Mouse (Mus musculus) kidney, postnatal 10 days (tissue): ENCODE measurements around the gene Bdh2.

Source experiments
- DNase-seq: peaks from one replicate; pipeline ENCODE4 v3.0.0; 2021; ENCODE audit warnings: mixed read lengths

Bdh2 gene

GRCm38 (mm10) chr3:135300081-135300480 lies 19.1 kb downstream of the Bdh2 start:
- no peak for DNase-seq

DNA sequence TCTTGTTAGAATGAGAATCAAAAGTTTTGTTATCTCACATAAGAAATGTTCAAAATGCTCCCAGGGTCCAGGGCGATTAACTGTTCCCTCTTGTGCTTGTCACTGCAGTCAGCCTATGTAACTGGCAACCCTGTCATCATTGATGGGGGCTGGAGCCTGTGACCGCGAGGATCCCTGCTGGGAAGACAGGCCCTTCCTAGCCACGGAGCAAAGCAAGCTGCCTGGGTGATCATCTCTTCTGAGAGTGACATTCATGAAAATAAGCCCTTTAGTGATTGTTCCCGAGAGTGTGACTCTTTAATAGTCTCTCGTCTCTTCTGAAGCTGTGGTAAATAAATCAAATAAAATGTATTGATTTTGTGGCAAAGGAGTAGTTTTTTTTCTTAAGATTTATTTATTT lies 23.0 kb downstream of the Bdh2 start:
- DNase-seq = no peak

DNA sequence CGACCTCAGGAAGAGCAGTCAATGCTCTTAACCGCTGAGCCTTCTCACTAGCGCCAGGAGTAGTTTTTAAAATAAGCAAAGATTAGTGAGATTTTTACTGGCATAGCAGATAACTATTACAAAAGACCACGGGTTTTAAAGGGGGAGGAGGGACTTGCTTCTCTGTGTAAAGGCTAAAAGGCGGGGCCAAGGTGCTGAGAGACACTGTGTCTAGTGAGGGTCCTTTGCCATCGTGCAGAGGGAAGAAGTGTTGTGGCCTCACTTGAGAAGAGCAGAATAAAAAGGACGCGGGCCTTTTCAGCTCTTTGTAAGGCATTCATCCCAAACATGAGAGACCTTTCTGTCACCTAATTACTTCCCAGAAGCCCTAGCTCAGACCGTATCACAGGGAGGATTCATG lies 23.5 kb downstream of the Bdh2 start:
- DNase-seq = no peak

- DNase-seq = peak; percentile 59
Measured at GRCm38 (mm10) chr3:135307411-135308259, 26.6 kb downstream of the Bdh2 start, which contains the start of gene Slc9b2. Gene Slc9b2 (plus strand): TSS chr3:135307700.

DNA sequence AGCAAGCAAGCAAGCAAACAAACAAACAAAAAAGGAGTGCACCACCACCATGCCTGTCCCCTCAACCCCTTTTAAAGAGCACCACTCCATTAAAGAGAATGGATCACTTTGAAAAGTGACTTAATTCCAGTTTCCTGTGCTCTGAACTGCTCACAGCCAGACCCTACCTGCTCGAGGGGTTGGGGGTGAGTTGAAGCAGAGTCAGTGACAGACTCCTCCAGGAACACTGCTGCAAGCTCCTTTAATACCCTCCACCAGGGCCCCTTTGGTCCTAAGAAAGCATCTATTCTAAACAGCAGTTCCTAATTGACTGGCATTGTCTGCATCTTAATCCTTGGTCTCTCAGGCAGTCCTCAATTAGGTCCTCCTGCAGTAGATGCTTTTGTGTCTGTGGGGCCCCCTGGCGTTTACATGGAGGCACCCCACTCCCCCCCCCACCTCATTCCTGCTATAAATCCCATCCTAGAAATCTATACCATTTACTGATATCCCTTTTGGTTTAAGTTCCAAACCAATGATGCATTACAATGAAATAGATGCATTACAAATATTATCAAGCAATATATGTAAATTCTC lies 32.0 kb downstream of the Bdh2 start:
- DNase-seq = no peak

GRCm38 (mm10) chr3:135313727-135314126 lies 32.7 kb downstream of the Bdh2 start:
- DNase-seq = no peak

DNA sequence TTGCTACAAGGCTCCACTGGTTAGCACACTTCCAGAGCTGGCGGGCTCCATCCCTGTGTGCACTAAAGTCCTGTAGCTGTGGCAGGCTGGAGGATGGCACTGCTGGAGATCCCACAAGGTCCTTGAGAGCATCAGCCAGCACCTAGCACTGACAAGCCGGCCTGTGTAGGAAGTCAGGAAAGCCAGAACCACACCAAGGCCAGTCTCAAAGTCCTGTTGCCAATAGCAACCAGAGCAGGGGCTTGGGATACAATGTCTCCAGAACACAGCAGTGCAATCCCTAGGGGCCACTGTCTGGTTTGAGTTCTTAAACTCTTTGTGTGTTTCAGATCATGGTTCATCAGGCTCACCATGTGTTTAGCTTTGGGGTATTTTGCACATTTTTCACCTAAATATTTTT lies 33.8 kb downstream of the Bdh2 start:
- DNase-seq = no peak

DNA sequence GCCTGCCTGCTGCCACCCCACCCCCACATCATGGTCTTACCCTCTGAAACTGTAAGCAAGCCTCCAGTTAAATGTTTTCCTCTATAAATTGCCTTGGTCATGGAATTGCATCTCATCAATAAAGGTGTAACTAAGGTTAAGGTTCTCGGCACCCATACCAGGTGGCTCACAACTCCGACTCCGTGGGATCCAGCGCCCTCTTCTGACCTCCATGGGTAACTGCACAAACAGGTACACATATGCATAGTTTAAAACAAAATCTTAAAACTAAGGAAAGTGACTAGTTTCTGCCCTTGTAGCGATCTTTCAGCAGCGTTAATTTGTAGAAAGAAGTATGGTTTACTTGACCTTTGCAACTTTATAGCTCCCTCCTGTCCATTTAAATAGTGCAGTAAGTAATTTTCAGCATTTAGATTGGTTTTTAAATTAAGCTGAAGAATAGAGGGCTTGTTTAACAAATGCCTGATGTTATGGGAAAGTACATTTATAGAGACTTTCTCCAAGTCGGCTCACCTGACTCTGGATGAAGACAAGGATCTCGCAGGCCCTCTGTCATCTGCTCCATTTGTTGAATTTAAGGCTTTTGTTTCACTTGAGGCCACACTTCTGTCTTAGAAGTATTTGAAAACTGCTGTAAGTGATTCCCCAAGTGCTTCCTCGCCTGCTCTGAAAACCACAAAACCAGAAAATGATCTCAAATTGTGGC lies 34.9 kb downstream of the Bdh2 start:
- DNase-seq = no peak

- DNase-seq = no peak
Measured at GRCm38 (mm10) chr3:135318331-135318730, 37.3 kb downstream of the Bdh2 start.

GRCm38 (mm10) chr3:135324354-135324753 lies 43.3 kb downstream of the Bdh2 start:
- DNase-seq = no peak

DNA sequence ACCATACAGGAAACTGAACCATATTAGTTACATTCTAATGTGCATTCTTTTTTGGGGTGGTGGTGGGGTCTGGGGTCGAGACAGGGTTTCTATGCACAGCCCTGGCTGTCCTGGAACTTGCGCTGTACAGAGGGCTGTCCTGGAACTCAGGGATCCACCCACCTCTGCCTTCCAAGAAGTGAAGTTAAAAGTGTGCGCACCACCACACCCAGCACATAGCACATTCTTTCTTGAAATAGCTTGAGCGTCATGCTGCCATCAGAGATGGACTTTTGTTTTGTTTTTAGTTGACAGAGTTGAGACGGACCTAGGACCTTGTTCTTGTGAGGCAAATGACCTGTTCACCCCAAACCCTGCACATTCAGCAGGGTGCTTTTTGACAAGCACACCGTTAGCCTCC lies 46.2 kb downstream of the Bdh2 start:
- no peak for DNase-seq

GRCm38 (mm10) chr3:135327601-135328000 lies 46.6 kb downstream of the Bdh2 start:
- peak; percentile 18 for DNase-seq

GRCm38 (mm10) chr3:135328560-135328959 lies 47.5 kb downstream of the Bdh2 start:
- DNase-seq = peak; percentile 78

DNA sequence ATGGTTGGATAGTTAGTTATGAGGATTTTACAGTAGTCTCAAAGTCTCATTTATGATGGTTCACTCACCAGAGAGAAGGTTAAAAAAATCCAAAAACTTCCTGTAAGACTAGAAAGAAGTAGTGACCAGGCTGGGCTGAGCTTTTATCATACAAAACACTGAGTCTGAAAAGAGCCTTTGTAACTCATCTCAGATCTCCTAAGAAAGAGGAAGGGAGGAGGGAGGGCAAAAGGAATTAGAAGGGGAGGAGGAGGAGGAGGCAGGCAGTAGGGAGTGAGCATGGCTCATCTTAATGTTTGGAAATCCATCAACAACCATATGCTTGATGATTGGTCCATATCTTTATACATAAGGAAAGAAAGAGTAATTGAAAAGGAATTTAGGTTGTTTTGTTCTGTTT lies 51.7 kb downstream of the Bdh2 start:
- no peak for DNase-seq

DNA sequence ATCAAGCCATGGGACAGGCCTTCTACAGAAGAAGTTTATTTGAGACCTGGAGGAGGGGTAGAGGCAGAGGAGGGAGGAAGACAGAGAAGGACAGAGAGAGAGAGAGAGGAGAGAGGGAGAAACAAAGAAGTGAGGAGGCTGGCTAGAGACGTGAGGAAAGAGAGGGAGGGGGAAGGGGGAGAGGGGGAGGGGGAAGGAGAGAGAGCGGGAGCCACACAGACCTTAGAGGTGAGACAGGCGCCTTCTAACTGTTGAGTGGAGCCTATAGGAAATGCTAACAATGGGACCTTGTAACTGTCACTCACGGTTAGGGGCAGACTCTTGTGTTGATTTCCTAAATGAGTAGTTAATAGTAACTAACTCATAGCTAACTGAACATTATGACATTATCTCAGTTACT lies 52.7 kb downstream of the Bdh2 start:
- no peak for DNase-seq

DNA sequence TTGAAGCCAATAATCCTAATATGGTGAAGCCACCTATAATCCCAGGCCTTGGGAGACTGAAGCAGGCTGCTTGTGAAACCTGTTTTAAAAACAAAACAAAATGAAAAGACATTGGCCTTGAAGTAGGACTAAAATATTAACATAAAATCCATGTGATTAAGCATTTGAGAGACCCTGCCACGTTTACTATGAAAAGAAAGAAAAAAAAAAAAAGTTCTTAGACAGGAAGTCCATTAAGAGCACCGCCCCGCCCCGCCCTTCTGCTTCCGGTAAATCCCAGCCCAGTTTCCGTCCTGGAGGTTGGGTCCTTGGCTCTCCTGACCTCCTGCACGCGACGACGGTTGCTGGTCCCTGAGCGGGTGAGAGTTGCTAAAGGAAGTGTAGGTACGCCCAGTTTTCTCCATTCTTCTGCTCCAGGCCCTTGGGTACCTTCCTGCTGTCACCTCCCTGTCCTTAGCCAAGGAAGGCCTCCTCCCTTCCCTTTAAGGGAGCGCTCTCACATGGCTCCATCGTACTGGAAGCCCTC lies 66.8 kb downstream of the Bdh2 start, which contains the start of gene Slc9b1:
Gene Slc9b1, plus strand, starts transcription at position 291 of the 526 bp plus-strand sequence.
- peak; percentile 15 for DNase-seq

DNA sequence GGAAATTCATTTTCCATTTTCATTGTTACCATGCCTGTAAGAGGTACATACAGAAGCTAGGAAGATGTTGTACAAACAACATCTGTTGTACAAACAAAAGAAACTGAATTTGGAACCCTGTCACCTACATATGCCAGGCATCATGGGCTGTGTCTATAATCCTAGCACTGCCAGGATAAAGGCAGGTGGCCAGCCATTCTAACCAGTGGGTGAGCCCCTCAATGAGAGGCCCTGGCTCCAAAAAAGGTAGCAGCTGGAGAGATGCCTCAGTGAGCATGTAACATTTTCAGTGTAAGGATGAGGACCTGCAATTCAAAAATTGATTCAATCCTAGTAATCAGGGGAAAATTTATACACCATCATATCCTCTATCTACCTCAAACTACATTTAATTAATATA lies 68.0 kb downstream of the Bdh2 start:
- no peak for DNase-seq

DNA sequence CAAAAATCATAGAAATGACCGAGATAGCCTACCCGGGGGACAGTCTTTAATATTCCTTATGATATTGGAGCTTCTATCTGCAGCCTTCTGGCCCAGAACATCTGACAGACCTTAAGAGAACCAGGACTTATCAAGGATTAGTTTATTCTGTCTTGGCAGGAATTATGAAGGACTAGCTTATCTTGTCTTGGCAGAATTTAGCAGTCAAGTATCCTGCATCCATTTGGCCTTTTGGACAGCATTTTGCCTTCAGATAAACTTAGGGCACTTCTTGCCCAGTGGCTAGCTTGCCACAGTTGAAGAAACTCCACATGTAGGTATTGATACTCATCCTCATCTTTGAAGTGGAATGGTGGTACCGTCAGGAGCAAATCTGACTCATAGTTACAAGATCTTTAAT lies 70.8 kb downstream of the Bdh2 start:
- DNase-seq = no peak
